Mouse (Mus musculus): ENCODE data around the gene Fam20c. TPM values are rescaled to one million over a fixed set of nuclear protein-coding genes. Genes with fewer than 3 reads are reported as not detected.

Gene Fam20c
- polyA plus RNA-seq, 1 experiment from 2014 or later = 11.2 TPM

- Histone ChIP-seq H3K4me1 (replicated peaks; ENCODE audit: control insufficient read depth, insufficient read depth, low read length) (no peaks in the 10 kb centered on the region), H3K27ac (ENCODE audit: low read depth, low read length) (no peak overlapping the region), H3K4me3 (ENCODE audit: low read depth, low read length) (no peak overlapping the region), H3K4me2 (ENCODE audit: low read depth, low read length, severe bottlenecking) (no peak overlapping the region), H3K9me3 (ENCODE audit: control insufficient read depth, low read length) (no peaks in the 10 kb centered on the region), H3K9ac (ENCODE audit: low read length) (no peak overlapping the region), H3K36me3 (ENCODE audit: control insufficient read depth, insufficient read depth, low read length) (no peaks in the 10 kb centered on the region), H3K27me3 (ENCODE audit: control insufficient read depth, insufficient read depth, low read length) (no peaks in the 10 kb centered on the region)
- WGBS = 85% methylated on average over 4 of the region's 4 CpGs
- DNase-seq (ENCODE audit: low spot score) (no peak), ATAC-seq (replicated peaks; ENCODE audit: low FRiP score) (no peak)
Observed at GRCm38 (mm10) chr5:138846506-138846905, 92.2 kb downstream of the Fam20c start.

DNA sequence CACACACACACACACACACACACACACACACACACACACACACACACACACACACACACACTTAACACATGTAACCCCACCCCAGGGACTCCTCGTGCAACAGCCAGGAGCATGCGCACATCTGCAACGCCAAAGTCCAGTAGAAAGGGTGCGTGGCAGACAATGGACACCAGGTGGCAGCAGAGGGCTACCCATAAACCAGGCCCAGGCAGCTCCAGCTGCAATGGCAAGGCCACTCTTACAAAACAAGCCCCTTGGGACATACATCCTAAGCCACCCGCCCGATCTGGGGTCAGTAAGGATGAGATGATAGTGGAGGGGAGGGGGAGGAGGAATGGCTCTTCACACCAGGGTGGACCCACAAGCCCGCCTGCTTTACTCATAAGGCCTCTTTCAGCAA is 93.8 kb downstream of the Fam20c start:
- Histone ChIP-seq H3K27ac (ENCODE audit: low read depth, low read length) (no peak overlapping the region), H3K4me3 (ENCODE audit: low read depth, low read length) (no peak overlapping the region), H3K4me1 (replicated peaks; ENCODE audit: control insufficient read depth, insufficient read depth, low read length) (no peaks in the 10 kb centered on the region), H3K36me3 (ENCODE audit: control insufficient read depth, insufficient read depth, low read length) (no peaks in the 10 kb centered on the region), H3K27me3 (ENCODE audit: control insufficient read depth, insufficient read depth, low read length) (no peaks in the 10 kb centered on the region), H3K9ac (ENCODE audit: low read length) (no peak overlapping the region), H3K9me3 (ENCODE audit: control insufficient read depth, low read length) (no peaks in the 10 kb centered on the region), H3K4me2 (ENCODE audit: low read depth, low read length, severe bottlenecking) (no peak overlapping the region)
- WGBS = 6% methylated on average over 7 of the region's 7 CpGs
- DNase-seq (ENCODE audit: low spot score) (peak; percentile 95), ATAC-seq (replicated peaks; ENCODE audit: low FRiP score) (peak; percentile 80)

GRCm38 (mm10) chr5:138849682-138850461 is 95.6 kb downstream of the Fam20c start:
- no peak for DNase-seq (ENCODE audit: low spot score)
- no peak overlapping the region for H3K9ac ChIP-seq (ENCODE audit: low read length)
- H3K27me3 ChIP-seq (ENCODE audit: control insufficient read depth, insufficient read depth, low read length) = no peaks in the 10 kb centered on the region
- H3K36me3 ChIP-seq (ENCODE audit: control insufficient read depth, insufficient read depth, low read length) = no peaks in the 10 kb centered on the region
- H3K4me3 ChIP-seq (ENCODE audit: low read depth, low read length) = no peak overlapping the region
- ATAC-seq (replicated peaks; ENCODE audit: low FRiP score) = no peak
- WGBS = 84% methylated on average over 23 of the region's 23 CpGs
- H3K4me1 ChIP-seq (replicated peaks; ENCODE audit: control insufficient read depth, insufficient read depth, low read length) = no peaks in the 10 kb centered on the region
- H3K4me2 ChIP-seq (ENCODE audit: low read depth, low read length, severe bottlenecking) = no peak overlapping the region
- no peaks in the 10 kb centered on the region for H3K9me3 ChIP-seq (ENCODE audit: control insufficient read depth, low read length)
- H3K27ac ChIP-seq (ENCODE audit: low read depth, low read length) = no peak overlapping the region

GRCm38 (mm10) chr5:138850462-138850844 is 96.1 kb downstream of the Fam20c start:
- H3K27ac ChIP-seq (ENCODE audit: low read depth, low read length) = no peak overlapping the region
- H3K36me3 ChIP-seq (ENCODE audit: control insufficient read depth, insufficient read depth, low read length) = no peaks in the 10 kb centered on the region
- no peak overlapping the region for H3K4me2 ChIP-seq (ENCODE audit: low read depth, low read length, severe bottlenecking)
- H3K27me3 ChIP-seq (ENCODE audit: control insufficient read depth, insufficient read depth, low read length) = no peaks in the 10 kb centered on the region
- 82% methylated on average over 5 of the region's 5 CpGs for WGBS
- no peaks in the 10 kb centered on the region for H3K4me1 ChIP-seq (replicated peaks; ENCODE audit: control insufficient read depth, insufficient read depth, low read length)
- H3K9ac ChIP-seq (ENCODE audit: low read length) = no peak overlapping the region
- ATAC-seq (replicated peaks; ENCODE audit: low FRiP score) (no peak), DNase-seq (ENCODE audit: low spot score) (no peak)
- H3K9me3 ChIP-seq (ENCODE audit: control insufficient read depth, low read length) = no peaks in the 10 kb centered on the region
- H3K4me3 ChIP-seq (ENCODE audit: low read depth, low read length) = no peak overlapping the region

DNA sequence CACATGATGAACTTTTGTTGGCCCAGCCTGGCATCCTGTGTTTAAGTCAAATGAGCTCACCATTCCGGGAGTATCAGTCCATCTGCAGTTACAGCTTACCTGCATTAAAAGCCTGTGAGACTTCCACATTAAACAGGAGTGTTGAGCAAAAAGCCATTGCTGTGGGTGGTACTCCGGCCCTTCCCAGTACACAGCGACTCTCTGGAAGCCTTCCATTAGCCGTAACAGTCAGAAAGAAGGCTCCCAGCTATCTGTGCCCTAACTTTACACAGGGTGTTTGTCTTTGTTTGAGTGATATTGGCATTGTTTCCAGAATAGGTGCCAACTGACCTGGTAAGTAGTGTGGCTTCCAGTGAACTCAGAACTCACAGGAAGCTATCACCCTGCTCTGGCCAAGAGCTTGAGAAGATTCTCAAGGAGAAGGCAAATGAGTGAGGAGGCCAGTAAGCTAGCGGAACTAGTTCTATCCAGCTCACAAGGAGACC is 97.0 kb downstream of the Fam20c start:
- H3K27ac ChIP-seq (ENCODE audit: low read depth, low read length) = no peak overlapping the region
- no peak overlapping the region for H3K9ac ChIP-seq (ENCODE audit: low read length)
- H3K4me3 ChIP-seq (ENCODE audit: low read depth, low read length) = no peak overlapping the region
- 85% methylated on average over 5 of the region's 5 CpGs for WGBS
- H3K27me3 ChIP-seq (ENCODE audit: control insufficient read depth, insufficient read depth, low read length) = no peaks in the 10 kb centered on the region
- H3K4me2 ChIP-seq (ENCODE audit: low read depth, low read length, severe bottlenecking) = no peak overlapping the region
- no peaks in the 10 kb centered on the region for H3K4me1 ChIP-seq (replicated peaks; ENCODE audit: control insufficient read depth, insufficient read depth, low read length)
- H3K9me3 ChIP-seq (ENCODE audit: control insufficient read depth, low read length) = no peaks in the 10 kb centered on the region
- no peaks in the 10 kb centered on the region for H3K36me3 ChIP-seq (ENCODE audit: control insufficient read depth, insufficient read depth, low read length)
- ATAC-seq (replicated peaks; ENCODE audit: low FRiP score) (no peak), DNase-seq (ENCODE audit: low spot score) (no peak)

DNA sequence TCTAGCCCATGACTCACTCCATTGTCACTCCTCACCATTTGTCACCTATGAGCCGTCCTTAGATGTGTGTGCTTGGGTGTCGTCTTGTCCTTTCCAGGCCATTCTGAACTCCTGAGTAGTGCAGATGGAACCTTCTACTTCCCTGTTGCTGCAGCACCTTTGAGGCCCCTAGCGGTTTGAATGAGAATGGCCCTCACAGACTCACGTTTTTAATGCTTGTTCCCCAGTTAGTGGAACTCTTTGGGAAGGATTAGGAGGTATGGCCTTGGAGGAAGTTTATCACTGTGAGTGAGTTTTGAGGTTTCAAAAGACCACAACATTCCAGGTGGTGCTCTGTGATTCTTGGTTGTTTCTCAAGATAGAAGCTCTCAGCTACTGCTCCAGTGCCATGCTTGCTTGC is 97.8 kb downstream of the Fam20c start:
- no peaks in the 10 kb centered on the region for H3K27me3 ChIP-seq (ENCODE audit: control insufficient read depth, insufficient read depth, low read length)
- WGBS = 65% methylated on average over 4 of the region's 4 CpGs
- no peaks in the 10 kb centered on the region for H3K4me1 ChIP-seq (replicated peaks; ENCODE audit: control insufficient read depth, insufficient read depth, low read length)
- H3K27ac ChIP-seq (ENCODE audit: low read depth, low read length) = no peak overlapping the region
- no peak for DNase-seq (ENCODE audit: low spot score)
- H3K9me3 ChIP-seq (ENCODE audit: control insufficient read depth, low read length) = no peaks in the 10 kb centered on the region
- ATAC-seq (replicated peaks; ENCODE audit: low FRiP score) = no peak
- H3K36me3 ChIP-seq (ENCODE audit: control insufficient read depth, insufficient read depth, low read length) = no peaks in the 10 kb centered on the region
- H3K9ac ChIP-seq (ENCODE audit: low read length) = no peak overlapping the region
- H3K4me2 ChIP-seq (ENCODE audit: low read depth, low read length, severe bottlenecking) = no peak overlapping the region
- no peak overlapping the region for H3K4me3 ChIP-seq (ENCODE audit: low read depth, low read length)

DNA sequence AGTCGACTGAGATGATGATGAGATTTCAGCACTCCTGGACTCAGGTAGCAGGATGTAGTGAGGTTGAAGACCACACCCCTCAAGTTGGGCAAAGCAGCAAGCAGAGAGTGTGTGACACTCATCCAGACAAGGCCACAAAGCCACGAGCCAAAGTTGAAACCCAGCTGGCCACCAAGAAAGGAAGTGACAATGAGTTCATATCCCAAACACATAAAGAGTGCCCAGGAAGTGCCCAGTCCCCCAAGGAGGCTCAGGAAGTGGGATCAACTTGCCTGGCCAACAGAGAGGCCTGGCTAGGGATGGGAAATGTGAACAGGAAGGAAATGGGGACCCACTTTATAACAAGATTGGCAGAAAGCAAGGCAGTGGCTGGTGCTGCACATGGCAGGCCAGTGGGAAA is 99.0 kb downstream of the Fam20c start:
- no peak overlapping the region for H3K27ac ChIP-seq (ENCODE audit: low read depth, low read length)
- H3K9me3 ChIP-seq (ENCODE audit: control insufficient read depth, low read length) = no peaks in the 10 kb centered on the region
- 88% methylated on average over 2 of the region's 2 CpGs for WGBS
- no peaks in the 10 kb centered on the region for H3K36me3 ChIP-seq (ENCODE audit: control insufficient read depth, insufficient read depth, low read length)
- no peak overlapping the region for H3K9ac ChIP-seq (ENCODE audit: low read length)
- DNase-seq (ENCODE audit: low spot score) = no peak
- H3K4me1 ChIP-seq (replicated peaks; ENCODE audit: control insufficient read depth, insufficient read depth, low read length) = no peaks in the 10 kb centered on the region
- no peak overlapping the region for H3K4me2 ChIP-seq (ENCODE audit: low read depth, low read length, severe bottlenecking)
- no peak for ATAC-seq (replicated peaks; ENCODE audit: low FRiP score)
- no peaks in the 10 kb centered on the region for H3K27me3 ChIP-seq (ENCODE audit: control insufficient read depth, insufficient read depth, low read length)
- no peak overlapping the region for H3K4me3 ChIP-seq (ENCODE audit: low read depth, low read length)

- no peaks in the 10 kb centered on the region for H3K4me1 ChIP-seq (replicated peaks; ENCODE audit: control insufficient read depth, insufficient read depth, low read length)
- DNase-seq (ENCODE audit: low spot score) (peak; percentile 79), ATAC-seq (replicated peaks; ENCODE audit: low FRiP score) (no peak; the same call in 1 of the 2 replicates)
- H3K4me3 ChIP-seq (ENCODE audit: low read depth, low read length) = no peak overlapping the region
- H3K36me3 ChIP-seq (ENCODE audit: control insufficient read depth, insufficient read depth, low read length) = no peaks in the 10 kb centered on the region
- H3K27me3 ChIP-seq (ENCODE audit: control insufficient read depth, insufficient read depth, low read length) = no peaks in the 10 kb centered on the region
- H3K9me3 ChIP-seq (ENCODE audit: control insufficient read depth, low read length) = no peaks in the 10 kb centered on the region
- 30% methylated on average over 9 of the region's 9 CpGs for WGBS
- H3K27ac ChIP-seq (ENCODE audit: low read depth, low read length) = no peak overlapping the region
- no peak overlapping the region for H3K9ac ChIP-seq (ENCODE audit: low read length)
- no peak overlapping the region for H3K4me2 ChIP-seq (ENCODE audit: low read depth, low read length, severe bottlenecking)
Observed at GRCm38 (mm10) chr5:138857010-138857617, 102.8 kb downstream of the Fam20c start.
